Mouse (Mus musculus) small intestine, adult 2 months (tissue): Measurements from ENCODE around the gene S100a7a.

Experiments used
- CTCF ChIP-seq: fragments of 200-500 bp; IDR thresholded peaks from 2 replicates; pipeline ENCODE4 v1.5.1; 2012; ENCODE audit warnings: low read depth, mild to moderate bottlenecking, control low read depth, inconsistent platforms, low read length, moderate library complexity, mixed read lengths; ENCODE audit not compliant: insufficient replicate concordance, insufficient read length; ENCODE audit errors: extremely low read depth
- POLR2A ChIP-seq: fragments of 200-500 bp; IDR thresholded peaks from 2 replicates; pipeline ENCODE4 v1.6.1; 2012; ENCODE audit warnings: low read depth, mild to moderate bottlenecking, control low read depth, inconsistent platforms, low read length, moderate library complexity

GRCm38 (mm10) chr3:90629298-90629697 is 24.5 kb upstream of the S100a7a start:
- TF ChIP-seq POLR2A (no peak), CTCF (no peak)
